Mouse (Mus musculus) hindbrain, embryonic 12.5 days (tissue): ENCODE results near the gene Hsp90aa1. TPM values are rescaled to one million over a fixed set of nuclear protein-coding genes. Genes with fewer than 3 reads are reported as not detected.
"Not testable (repeated sequence)": the region's sequence is repeated elsewhere in the genome, so short reads cannot be mapped to it uniquely, and the experiment has no call there.

Experiments used
- ATAC-seq: fragments of 200-750 bp; cut with Nextera tagmentation; 2 replicates; pipeline ENCODE4 v1.8.0; 2017; ENCODE audit warnings: moderate TSS enrichment; ENCODE audit not compliant: low FRiP score
- H3K27ac ChIP-seq: fragments of 300-500 bp; sonication (generic); 2 replicates; pipeline ENCODE4 v1.5.1; 2016; ENCODE audit warnings: mild to moderate bottlenecking
- H3K27me3 ChIP-seq: fragments of 300-500 bp; sonication (generic); 2 replicates; pipeline ENCODE4 v1.6.1; 2016; ENCODE audit warnings: mild to moderate bottlenecking
- H3K36me3 ChIP-seq: fragments of 300-500 bp; sonication (generic); 2 replicates; pipeline ENCODE4 v1.6.1; 2016; ENCODE audit warnings: mild to moderate bottlenecking
- H3K4me1 ChIP-seq: fragments of 300-500 bp; sonication (generic); 2 replicates; pipeline ENCODE4 v1.6.1; 2016
- H3K4me2 ChIP-seq: fragments of 300-500 bp; sonication (generic); replicated peaks from 2 replicates; pipeline ENCODE4 v1.6.1; 2016; ENCODE audit warnings: mild to moderate bottlenecking
- H3K4me3 ChIP-seq: fragments of 300-500 bp; sonication (generic); 2 replicates; pipeline ENCODE4 v1.5.1; 2016; ENCODE audit warnings: mild to moderate bottlenecking
- H3K9ac ChIP-seq: fragments of 300-500 bp; sonication (generic); 2 replicates; pipeline ENCODE4 v1.6.1; 2016; ENCODE audit warnings: mild to moderate bottlenecking, moderate library complexity
- H3K9me3 ChIP-seq: fragments of 300-500 bp; sonication (generic); replicated peaks from 2 replicates; pipeline ENCODE4 v1.6.1; 2016; ENCODE audit warnings: mild to moderate bottlenecking
- WGBS: fragments of 180-500 bp; shearing (Covaris S2); methylation state at CpG from one replicate; pipeline ENCODE4 v1.1.7; 2016; 5-methylcytosine and 5-hydroxymethylcytosine counted together
- polyA plus RNA-seq: library from polyadenylated mRNA; unstranded; fragments of >200 nt; fragmentation: Nextera tagmentation; extraction: Ambion mirVana; gene quantifications from 2 replicates; pipeline ENCODE4 v1.2.1, GENCODE M21; 2016

Gene Hsp90aa1
- polyA plus RNA-seq, 1 experiment from 2014 or later: 1,103 TPM

- Histone ChIP-seq H3K36me3 (no peaks in the 10 kb centered on the region), H3K4me3 (no peak overlapping the region)
- 92% methylated on average over 6 of the region's 6 CpGs for WGBS
Observed at GRCm38 (mm10) chr12:110713784-110714183, 11.3 kb upstream of the Hsp90aa1 start.

GRCm38 (mm10) chr12:110711270-110711669 lies 8.7 kb upstream of the Hsp90aa1 start:
- WGBS: 75% methylated on average over 5 of the region's 5 CpGs
- Histone ChIP-seq H3K4me2 (no peak overlapping the region), H3K27me3 (no peaks in the 10 kb centered on the region), H3K4me3 (no peak overlapping the region), H3K4me1 (peaks cover 7% of the 10 kb centered on the region), H3K9ac (no peak overlapping the region), H3K9me3 (no peaks in the 10 kb centered on the region), H3K27ac (no peak overlapping the region), H3K36me3 (no peaks in the 10 kb centered on the region)
- no peak for ATAC-seq

More at GRCm38 (mm10) chr12:110713784-110714183, 11.3 kb upstream of the Hsp90aa1 start:
- no peaks in the 10 kb centered on the region for H3K9me3 ChIP-seq
- H3K9ac ChIP-seq: no peak overlapping the region
- no peaks in the 10 kb centered on the region for H3K27me3 ChIP-seq
- H3K4me1 ChIP-seq: no peaks in the 10 kb centered on the region
- H3K4me2 ChIP-seq: no peak overlapping the region
- no peak overlapping the region for H3K27ac ChIP-seq
- ATAC-seq: no peak

DNA sequence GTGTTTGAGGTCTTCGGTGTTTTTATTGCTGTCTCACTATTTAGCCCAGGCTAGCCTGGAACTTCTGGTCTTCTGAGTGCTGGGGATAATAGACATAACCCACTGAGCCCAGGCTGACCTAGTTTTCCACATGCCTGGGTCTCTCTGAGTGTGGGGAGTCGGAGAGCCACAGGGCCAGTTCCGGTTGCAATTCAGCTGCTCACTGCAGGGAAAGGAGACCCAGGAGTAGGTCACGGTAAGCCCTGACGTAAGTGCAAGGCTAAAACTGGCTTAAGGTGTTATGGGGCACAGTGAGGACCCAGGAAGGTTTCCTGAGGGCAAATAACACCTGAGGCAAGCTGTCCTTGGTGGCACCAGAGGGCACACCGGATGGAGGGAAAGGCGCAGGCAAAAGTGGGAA lies 4.9 kb upstream of the Hsp90aa1 start:
- no peak for ATAC-seq
- Histone ChIP-seq H3K27ac (no peak overlapping the region; the same call in 1 of the 2 replicates), H3K9me3 (no peaks in the 10 kb centered on the region), H3K9ac (no peak overlapping the region), H3K27me3 (no peaks in the 10 kb centered on the region; the same call in 1 of the 2 replicates), H3K4me3 (no peak overlapping the region), H3K4me2 (no peak overlapping the region), H3K4me1 (peaks cover 9% of the 10 kb centered on the region), H3K36me3 (no peaks in the 10 kb centered on the region)
- WGBS: 85% methylated on average over 7 of the region's 7 CpGs

- ATAC-seq: peak; percentile 72
- Histone ChIP-seq H3K9ac (peak overlapping the region; percentile 44), H3K4me2 (peak overlapping the region; percentile 56), H3K4me3 (peak overlapping the region; percentile 35), H3K9me3 (no peaks in the 10 kb centered on the region), H3K27me3 (no peaks in the 10 kb centered on the region; the same call in 1 of the 2 replicates), H3K36me3 (no peaks in the 10 kb centered on the region), H3K4me1 (peaks cover 11% of the 10 kb centered on the region), H3K27ac (peak overlapping the region; percentile 71)
- under 1% methylated on average over 27 of the region's 27 CpGs for WGBS
Observed at GRCm38 (mm10) chr12:110706337-110707231, 4.1 kb upstream of the Hsp90aa1 start.

- H3K4me2 ChIP-seq, H3K4me3 ChIP-seq, ATAC-seq, H3K27ac ChIP-seq, H3K36me3 ChIP-seq, H3K9ac ChIP-seq, H3K27me3 ChIP-seq, H3K9me3 ChIP-seq: not testable (repeated sequence)
- 85% methylated on average over 4 of the region's 4 CpGs for WGBS
- H3K4me1 ChIP-seq: peaks cover 16% of the 10 kb centered on the region
Observed at GRCm38 (mm10) chr12:110705419-110705818, 2.9 kb upstream of the Hsp90aa1 start.

- no peak overlapping the region for H3K4me2 ChIP-seq
- WGBS: 68% methylated on average over 7 of the region's 7 CpGs
Observed at GRCm38 (mm10) chr12:110703682-110704081, 1.2 kb upstream of the Hsp90aa1 start.

DNA sequence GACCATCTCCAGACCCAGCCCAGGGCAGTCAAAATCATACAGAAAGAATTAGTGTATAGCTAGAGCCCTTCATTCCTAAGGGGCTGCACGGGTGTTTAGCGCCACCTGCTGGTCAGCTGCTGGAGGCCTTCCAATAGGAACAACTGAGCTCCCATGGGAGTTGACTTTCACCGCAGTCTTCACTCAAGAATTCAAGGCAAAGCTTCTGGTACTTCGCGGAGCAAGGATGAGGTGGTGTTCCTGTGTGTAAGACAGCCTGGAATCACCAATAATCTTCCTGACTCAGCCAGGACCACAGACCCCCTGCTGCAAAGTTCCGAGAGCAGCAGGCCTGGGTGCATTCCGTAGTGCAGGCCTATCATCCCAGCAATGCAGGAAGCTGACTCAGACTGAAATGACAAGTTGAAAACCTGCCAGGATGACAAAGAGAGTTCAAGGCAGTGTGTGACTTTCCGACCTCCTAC lies 512 bp upstream of the Hsp90aa1 start:
- no peak overlapping the region for H3K27ac ChIP-seq
- H3K27me3 ChIP-seq: peaks cover 2% of the 10 kb centered on the region; the same call in 1 of the 2 replicates
- peaks cover 16% of the 10 kb centered on the region for H3K4me1 ChIP-seq
- no peak overlapping the region for H3K4me2 ChIP-seq
- ATAC-seq: peak; percentile 53; the same call in 1 of the 2 replicates
- WGBS: 27% methylated on average over 8 of the region's 8 CpGs
- H3K36me3 ChIP-seq: no peaks in the 10 kb centered on the region
- H3K4me3 ChIP-seq: no peak overlapping the region
- no peaks in the 10 kb centered on the region for H3K9me3 ChIP-seq
- H3K9ac ChIP-seq: no peak overlapping the region

More at GRCm38 (mm10) chr12:110703682-110704081, 1.2 kb upstream of the Hsp90aa1 start:
- H3K9me3 ChIP-seq: no peaks in the 10 kb centered on the region
- no peak for ATAC-seq
- H3K27me3 ChIP-seq: peaks cover 2% of the 10 kb centered on the region; the same call in 1 of the 2 replicates
- H3K27ac ChIP-seq: no peak overlapping the region
- peaks cover 16% of the 10 kb centered on the region for H3K4me1 ChIP-seq
- H3K36me3 ChIP-seq: no peaks in the 10 kb centered on the region
- H3K9ac ChIP-seq: no peak overlapping the region
- H3K4me3 ChIP-seq: no peak overlapping the region

- ATAC-seq, H3K4me3 ChIP-seq, H3K27ac ChIP-seq, H3K4me2 ChIP-seq, H3K9me3 ChIP-seq, H3K27me3 ChIP-seq, H3K36me3 ChIP-seq: not testable (repeated sequence)
- 28% methylated on average over 3 of the region's 3 CpGs for WGBS
- Histone ChIP-seq H3K4me1 (peaks cover 14% of the 10 kb centered on the region), H3K9ac (peak overlapping the region; percentile 5; the same call in 1 of the 2 replicates)
Observed at GRCm38 (mm10) chr12:110701363-110701762, 1.2 kb downstream of the Hsp90aa1 start.

- no peak for ATAC-seq
- Histone ChIP-seq H3K4me3 (no peak overlapping the region), H3K9ac (peak overlapping the region; percentile 5; the same call in 1 of the 2 replicates), H3K4me1 (peaks cover 10% of the 10 kb centered on the region), H3K27ac (no peak overlapping the region), H3K9me3 (no peaks in the 10 kb centered on the region), H3K4me2 (no peak overlapping the region), H3K27me3 (peaks cover 2% of the 10 kb centered on the region; the same call in 1 of the 2 replicates), H3K36me3 (no peaks in the 10 kb centered on the region)
- 70% methylated on average over 2 of the region's 2 CpGs for WGBS
Observed at GRCm38 (mm10) chr12:110700730-110701129, 1.8 kb downstream of the Hsp90aa1 start.

DNA sequence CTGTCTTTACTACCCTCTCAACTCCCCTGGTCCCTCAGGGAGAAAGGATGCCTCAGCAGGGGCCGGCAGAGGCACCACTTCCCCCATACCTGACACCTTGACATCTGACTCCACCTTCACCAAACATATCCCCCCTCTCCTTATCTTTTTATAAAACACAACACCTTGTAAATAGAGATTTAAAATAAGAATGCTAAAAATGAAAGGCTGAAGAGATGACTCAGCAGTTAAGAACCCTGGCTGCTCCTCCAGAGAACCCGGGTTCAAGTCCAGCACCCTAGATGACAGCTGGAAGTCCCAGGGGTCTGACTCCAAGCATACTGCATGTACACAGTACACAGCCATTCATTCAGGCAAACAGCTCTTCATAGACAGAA lies 3.4 kb downstream of the Hsp90aa1 start:
- no peak overlapping the region for H3K4me3 ChIP-seq
- ATAC-seq: no peak
- no peak overlapping the region for H3K27ac ChIP-seq
- peaks cover 18% of the 10 kb centered on the region for H3K4me1 ChIP-seq
- peaks cover 2% of the 10 kb centered on the region; the same call in 1 of the 2 replicates for H3K27me3 ChIP-seq
- H3K36me3 ChIP-seq: peaks cover 6% of the 10 kb centered on the region
- no peaks in the 10 kb centered on the region for H3K9me3 ChIP-seq
- H3K9ac ChIP-seq: no peak overlapping the region
- H3K4me2 ChIP-seq: no peak overlapping the region
- 60% methylated on average over 2 of the region's 2 CpGs for WGBS

- Histone ChIP-seq H3K4me2 (no peak overlapping the region), H3K36me3 (peaks cover 9% of the 10 kb centered on the region), H3K27ac (no peak overlapping the region), H3K4me3 (no peak overlapping the region), H3K27me3 (peaks cover 2% of the 10 kb centered on the region; the same call in 1 of the 2 replicates), H3K9ac (no peak overlapping the region), H3K4me1 (peaks cover 18% of the 10 kb centered on the region), H3K9me3 (no peaks in the 10 kb centered on the region)
- WGBS: 47% methylated on average over 15 of the region's 15 CpGs
- ATAC-seq: no peak
Observed at GRCm38 (mm10) chr12:110698523-110699170, 3.9 kb downstream of the Hsp90aa1 start.

GRCm38 (mm10) chr12:110698080-110698479 lies 4.4 kb downstream of the Hsp90aa1 start:
- no peak for ATAC-seq
- Histone ChIP-seq H3K27ac (no peak overlapping the region), H3K4me2 (no peak overlapping the region), H3K27me3 (0 out of 2 replicates have a peak, but pooled peaks cover 2% of the 10 kb centered on the region), H3K4me1 (peaks cover 18% of the 10 kb centered on the region), H3K4me3 (no peak overlapping the region), H3K9ac (no peak overlapping the region), H3K36me3 (peaks cover 12% of the 10 kb centered on the region), H3K9me3 (no peaks in the 10 kb centered on the region)
- WGBS: 89% methylated on average over 1 of the region's 1 CpGs
